Mouse (Mus musculus): ENCODE data around the gene Scrn3.

Scrn3 gene

DNA sequence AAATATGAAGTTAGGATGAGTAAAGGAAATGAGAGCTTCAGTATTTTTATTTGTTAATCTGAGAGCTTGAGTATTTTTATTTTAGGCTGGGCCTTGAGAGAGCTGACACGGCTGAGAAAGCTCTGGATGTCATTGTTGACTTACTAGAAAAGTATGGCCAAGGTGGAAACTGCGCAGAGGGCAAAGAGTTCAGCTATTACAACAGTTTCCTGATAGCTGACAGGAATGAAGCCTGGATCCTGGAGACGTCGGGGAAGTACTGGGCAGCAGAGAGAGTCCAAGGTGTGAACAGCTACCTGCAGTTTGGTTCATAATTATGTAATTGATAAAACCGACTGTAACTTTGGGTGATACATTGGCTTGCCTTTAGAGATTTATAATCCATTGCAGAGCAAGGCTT is 6.8 kb downstream of the Scrn3 start:
- no peak for DNase-seq

DNA sequence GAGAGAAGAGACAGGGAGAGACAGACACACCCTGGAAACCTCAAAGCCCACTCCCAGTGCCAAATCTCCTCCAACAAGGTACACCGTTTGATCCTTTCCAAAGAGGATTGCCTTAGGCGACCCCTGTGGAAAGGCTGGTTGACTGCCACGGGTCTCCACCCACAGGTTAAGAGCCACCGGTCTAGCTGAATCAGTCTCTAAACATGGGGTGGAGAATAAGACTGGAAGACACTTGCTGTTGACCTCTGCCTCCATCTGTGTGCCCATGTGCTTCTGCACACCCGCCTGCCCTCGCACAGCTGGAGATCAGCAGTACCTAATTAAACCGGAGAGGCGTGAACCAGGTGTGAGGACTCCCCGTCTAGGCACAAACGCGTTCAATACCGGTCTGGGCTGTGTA is 10.6 kb downstream of the Scrn3 start:
- no peak for DNase-seq

DNA sequence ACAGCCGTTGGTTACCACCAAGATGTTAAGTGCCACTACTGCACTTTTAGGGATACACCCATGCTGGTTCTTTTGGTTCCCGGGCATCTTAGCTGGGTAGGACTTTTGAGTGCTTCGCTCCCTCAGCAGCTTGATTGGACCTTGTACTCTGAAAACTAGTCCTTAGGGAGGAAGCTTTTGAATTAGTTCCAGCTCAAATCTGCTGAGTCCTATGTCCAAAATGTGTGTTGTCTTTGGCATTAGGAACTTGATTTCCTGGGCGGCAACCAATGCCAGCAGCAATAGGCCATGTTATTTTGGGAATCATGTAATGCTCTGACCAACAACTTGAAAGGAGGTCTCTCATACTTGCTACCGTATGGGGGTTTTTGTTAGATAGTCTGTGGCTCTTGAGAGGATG is 13.5 kb downstream of the Scrn3 start:
- DNase-seq = no peak

DNA sequence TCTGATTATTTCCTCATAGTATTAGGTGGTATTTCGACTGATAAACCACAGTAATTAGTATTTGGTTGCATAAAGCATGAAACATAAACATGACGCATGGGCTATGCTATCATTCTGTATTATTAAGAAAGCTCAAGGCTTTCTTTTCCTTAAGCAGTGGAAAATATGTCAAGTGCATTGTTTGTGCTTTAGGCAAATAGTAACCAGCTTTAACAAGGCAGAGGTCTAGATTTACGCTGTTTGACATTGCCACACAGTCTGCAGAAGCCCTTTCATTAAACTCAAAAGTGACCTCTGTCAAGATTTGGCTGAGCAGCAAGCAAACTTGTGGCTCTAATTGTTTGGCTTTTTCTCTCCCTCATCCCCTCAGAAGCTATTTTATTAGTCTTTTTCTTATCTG is 23.5 kb downstream of the Scrn3 start:
- no peak for DNase-seq

DNA sequence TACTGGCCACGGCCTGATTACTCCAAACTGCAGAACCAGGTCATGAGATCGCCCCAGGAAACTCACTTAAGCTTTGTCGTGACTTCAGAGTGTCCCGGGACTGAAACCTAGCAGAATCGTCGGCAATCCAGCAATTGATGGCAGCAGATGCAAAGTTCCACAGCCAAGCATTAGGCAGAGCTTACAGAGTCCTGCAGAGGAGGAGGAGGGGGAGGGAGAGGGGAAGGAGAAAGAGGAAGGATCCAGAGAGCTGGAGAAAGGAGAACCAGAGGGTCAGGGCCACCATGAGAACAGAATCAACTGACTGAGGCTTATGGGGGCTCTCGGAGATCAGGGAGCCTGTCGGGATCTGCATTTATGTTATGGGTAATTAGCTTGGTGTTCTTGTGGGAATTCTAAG is 26.0 kb downstream of the Scrn3 start:
- no peak for DNase-seq

DNA sequence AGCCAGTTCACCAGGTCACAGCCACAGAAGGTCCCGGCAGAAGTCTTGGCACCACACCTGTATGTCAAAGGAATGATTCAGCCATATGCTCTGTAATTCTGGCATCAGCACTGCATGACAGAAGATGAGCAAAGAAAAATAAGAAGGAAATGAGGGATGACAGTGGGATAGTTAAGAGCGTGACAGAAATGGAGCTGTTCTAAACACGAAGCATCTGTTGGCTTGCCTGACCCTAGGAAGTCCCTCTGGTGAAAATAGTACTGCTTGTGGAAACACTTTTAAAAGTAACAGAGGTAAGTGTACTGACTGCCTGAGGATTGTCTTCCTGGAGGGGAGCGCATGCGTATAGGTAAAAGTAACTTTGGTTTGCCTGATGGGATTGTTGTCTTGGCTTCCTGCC is 31.3 kb downstream of the Scrn3 start:
- DNase-seq = no peak

DNA sequence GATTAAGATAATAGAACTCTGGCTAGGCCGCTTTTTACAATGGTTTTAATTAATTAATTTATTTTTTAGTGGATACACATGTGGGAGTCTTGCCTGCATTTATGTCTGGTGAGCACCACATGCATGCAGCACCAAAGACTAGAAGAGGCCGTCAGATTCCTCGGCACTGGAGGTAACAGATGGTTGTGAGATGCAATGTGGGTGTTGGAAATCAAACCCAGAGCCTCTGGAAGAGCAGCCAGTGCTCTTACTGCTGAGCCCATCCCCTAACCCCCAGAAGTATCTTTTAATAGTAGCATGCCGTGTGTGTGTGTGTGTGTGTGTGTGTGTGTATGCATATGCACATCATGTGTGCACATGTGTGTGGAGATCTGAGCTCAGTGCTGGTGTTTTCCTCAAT is 32.8 kb downstream of the Scrn3 start:
- DNase-seq = no peak

DNA sequence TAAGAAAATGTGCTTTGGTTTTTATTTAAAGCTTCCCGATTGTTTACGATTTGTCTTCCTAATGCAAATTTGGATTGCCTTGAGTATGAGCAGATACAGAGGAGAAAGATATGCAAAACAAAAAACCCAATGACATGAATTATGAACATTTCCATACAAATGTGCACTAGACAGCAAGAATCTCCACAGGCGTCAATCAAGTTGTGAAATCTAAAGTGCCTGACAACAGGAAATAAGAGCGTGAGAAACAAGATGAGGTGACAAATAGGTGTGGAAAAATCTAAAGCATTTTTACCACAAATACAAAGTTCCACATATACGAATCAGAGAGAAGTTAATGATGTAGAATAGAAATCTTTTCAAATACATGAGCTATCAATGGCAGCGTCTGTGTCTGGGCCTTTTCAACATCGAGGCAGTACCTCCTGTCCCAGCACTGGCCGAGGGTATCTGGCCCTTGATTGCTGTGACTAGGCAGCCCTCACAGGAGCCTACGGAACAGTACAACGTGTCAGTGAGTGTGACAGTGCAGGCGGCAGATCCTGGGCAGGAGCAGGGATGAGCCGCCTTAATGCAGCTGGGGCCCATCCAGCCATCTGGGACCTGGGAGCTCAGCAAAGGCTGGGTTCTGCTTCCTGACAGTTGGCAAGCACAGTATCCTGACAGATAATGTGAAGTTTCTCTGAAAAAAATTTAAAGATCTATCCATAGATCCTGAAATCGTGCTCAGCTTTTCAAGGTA is 34.1 kb downstream of the Scrn3 start:
- DNase-seq = no peak

DNA sequence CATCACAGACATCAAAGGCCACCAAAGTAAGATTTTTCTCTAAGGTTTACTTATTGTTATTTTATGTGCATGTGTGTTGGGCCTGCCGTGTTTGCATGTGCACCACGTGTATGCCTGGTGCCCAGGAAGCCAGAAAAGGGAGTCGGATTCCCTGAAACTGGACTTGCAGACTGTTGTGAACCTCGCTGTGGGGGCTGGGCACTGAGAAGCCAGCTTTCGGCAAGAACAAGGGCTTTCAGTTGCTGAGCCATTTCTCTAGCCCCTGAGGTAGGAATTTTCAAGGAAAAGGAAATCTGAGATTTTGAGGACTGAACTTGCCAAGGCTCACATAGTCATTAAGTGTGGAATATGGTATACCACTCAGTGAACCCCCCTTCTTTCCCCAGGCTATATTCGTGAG is 34.7 kb downstream of the Scrn3 start:
- no peak for DNase-seq

DNA sequence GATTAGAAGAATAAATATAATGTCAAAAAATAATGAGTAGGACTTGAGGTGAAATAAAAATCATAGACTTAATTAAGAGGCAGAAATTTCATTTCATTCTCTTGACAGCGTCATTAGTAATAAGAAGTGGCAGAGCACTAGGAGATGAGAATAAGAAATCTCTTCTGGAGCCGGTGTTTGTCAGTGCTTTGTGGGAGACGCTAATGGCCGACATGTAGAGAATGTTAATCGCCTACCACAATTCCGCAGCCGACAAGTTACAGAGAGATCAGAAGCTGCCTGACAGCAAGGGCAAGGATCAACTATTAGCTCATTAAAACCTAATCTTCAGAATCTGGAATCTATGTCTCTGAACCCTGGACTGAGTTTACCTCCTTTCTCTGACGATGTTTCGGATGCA is 35.4 kb downstream of the Scrn3 start:
- DNase-seq = no peak

DNA sequence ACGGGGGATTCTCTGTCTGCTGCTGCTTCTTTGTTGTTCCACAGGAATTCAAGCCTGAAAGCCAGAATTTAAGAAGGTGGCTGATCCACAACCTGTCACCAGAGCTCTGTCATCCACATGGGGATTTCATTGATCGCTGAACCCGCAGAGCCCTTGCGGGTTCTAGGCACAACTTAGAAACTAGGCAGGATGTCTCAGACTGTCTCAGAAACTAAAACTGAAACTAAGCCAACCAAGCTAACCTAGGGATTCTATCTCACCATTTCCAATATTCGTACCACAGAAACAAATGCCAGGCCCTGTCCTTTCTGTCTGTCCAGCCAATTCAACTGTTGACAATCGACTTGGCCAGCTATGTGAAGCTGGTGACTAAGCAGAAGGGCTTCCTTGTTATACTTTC is 35.8 kb downstream of the Scrn3 start:
- DNase-seq = no peak

DNA sequence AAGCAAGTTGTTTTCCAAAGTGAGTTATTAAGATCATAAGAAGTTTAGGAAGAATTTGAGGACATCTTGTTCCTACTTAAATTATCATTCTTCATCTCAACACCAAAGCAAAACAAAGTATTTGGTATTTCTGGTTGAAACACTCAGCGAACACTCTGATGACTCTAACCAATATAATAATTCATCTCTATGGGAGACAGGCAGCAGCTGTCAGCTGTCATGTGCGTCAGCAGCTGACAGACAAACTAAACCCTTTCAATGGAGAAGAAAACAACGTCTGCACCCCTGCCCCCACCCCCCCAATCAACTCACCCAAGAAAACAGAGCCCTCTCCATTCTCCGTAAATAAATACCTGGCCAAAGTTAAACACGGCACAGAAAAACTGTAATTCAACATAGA is 39.1 kb downstream of the Scrn3 start:
- DNase-seq = no peak

DNA sequence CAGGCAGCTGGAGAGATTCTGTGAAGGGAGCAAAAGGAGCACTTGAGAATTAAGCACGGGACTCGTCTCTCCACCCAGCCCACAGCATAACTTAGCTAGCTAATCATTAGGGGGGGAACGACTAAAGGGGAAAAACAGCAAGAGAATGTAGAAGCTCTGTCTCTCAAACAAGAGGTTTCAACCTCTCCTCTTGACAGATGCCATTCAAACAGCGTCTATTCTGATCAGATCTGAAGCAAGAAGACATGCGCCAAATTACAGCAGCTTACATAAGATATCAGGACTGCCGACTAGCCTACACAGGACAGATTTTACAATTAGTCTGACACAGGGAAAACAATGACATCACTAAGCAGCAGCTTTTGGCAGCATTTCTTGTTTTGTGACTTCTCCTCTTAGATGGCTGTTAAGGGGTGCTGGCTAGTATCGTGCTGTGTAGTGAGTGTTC is 39.5 kb downstream of the Scrn3 start:
- DNase-seq = no peak

DNA sequence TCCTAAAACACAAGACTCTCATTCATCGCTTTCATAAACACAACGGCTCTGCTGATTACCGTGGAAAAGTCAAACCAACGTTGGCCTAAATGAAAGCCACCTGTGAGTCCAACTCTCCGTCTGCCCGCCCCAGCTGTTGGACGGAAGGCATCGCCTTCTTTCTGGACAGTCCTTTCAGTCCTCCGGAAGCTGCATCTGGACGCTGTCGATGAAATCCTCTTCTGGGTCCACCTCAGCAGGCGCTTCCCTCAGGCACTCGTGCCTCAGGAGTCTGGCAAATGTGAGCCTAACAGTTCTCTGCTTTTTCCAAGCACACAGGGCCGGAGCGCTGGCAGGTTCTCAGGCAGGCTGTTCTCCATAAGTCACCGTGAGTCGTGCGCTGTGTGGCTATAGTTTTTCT is 44.6 kb downstream of the Scrn3 start:
- no peak for DNase-seq

DNA sequence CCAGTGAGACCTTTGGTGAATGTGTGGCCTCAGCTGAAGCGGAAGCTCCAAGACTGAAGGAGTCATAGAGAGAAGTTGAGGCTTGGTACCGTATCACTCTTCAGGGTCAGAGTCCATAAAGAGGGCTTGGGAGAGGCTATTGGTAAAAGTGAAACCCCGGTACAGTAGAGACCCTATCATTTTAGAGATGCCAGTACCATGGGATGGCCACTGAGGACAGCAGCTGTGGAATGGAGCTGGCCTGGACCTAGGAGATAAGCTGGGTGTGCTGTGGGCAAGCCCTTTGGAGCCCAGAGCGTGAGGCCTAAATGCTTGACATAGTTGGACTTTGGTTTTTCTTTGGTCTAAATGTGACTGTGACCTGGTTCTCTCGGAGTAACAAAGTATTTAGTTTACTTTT is 47.5 kb downstream of the Scrn3 start:
- DNase-seq = peak; percentile 89

DNA sequence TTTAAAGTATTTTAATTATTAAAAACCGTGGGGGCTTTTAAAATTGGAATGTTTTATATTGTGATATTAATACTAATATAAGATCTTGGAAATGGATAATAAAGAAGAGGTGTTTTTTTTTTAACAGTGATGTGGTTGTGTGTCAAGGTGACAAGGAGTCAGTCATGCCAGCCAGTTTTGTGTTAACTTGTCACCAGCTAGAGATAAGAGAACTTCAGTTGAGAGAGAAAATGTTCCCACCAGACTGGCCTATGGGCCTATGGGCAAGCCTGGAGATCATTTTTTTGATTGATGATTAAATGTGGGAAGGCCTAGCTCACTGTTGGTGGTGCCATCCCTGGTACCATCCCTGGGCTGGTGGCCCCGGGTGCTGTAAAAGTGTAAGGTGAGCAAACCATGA is 48.1 kb downstream of the Scrn3 start:
- DNase-seq = peak; percentile 30

DNA sequence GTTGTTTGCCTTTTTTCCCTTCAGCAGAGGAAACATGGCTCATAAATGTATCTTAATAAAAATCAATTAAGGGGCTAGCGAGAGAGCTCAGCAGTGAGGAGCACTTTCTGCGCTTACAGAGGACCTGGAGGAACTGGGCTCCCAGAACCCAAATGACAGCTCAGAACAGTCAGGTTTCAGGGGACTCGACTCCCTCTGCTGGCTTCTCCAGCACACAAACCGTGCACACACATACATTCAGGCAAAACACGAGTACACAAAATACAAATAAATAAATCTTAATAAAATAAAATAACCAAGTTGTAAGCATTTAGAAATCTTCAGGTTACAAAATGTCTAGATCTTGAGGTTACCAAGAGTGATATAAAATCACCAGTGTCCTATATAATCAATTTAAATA is 51.0 kb downstream of the Scrn3 start:
- DNase-seq = peak; percentile 32

DNA sequence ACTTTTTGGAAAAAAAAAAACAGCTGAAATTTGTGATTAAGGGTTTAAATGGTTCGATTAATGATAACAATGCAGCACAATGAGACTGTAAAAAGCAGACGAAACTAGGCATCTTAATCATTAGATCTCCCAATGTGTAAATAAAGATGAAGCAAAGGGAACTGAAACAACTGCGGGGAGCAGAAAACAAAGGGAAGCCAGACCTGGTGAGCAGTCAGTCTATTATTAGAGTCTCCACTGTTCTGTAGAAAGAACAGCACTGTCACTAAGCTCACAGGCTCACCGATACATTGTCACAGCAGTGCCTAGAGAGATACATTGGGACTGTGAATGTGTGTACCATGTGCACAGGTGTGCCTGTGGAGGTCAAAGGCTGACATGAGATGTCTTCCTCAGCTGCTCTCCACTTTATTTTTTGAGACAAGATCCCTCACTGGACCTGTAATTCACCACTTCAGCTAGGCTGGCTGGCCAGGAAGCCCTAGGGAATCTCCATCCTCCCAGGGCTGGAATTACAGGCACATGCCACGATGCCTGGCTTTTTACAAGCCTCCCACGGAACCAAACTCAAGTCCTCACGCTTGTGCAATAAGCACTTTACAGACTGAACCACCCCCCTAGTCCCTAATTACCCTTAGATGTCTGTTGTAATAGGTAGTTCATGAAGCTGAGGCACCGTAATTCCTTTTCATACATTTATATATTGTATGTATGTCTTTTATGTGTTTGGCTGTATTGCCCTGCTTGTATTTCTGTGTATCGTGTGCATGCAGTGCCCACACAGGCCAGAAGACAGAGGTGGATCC is 59.3 kb downstream of the Scrn3 start:
- no peak for DNase-seq

DNA sequence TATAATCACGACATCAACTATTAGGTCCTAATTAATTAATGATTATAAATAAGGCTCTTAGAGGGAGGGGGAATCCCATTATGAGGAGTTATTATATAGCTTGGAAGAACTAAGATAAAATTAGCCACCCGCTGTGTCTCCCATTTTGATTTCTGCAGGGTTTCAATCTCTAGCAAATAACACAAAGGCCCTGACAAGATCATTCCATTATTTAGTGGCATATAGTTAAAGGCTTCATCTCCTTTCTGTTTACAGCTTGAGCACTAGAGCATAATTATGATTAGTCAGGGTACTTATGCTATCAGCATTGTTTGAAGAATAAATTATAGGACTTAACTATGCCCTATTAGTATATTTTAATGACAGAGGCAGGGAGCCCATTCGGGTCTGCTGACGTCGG is 65.9 kb downstream of the Scrn3 start:
- no peak for DNase-seq

DNA sequence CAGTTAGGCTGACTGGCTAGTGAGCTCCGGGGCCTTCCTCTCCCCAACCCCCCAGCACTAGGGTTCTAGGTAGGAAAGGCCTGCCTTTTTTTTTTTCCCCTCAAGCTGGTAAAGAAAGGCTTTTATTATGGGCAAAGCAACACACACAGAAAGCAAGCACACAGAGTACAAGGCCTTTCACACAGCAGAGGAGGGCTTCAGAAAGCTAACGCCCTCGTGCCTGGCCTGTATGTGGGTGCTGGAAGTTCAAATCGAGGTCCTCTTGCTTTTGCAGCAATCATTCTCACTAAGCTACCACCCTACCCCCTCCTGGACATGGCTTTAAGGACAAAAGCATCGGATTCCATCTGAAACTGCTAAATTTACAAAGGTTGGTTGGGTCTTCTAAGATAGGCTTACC is 67.3 kb downstream of the Scrn3 start:
- DNase-seq = no peak

DNA sequence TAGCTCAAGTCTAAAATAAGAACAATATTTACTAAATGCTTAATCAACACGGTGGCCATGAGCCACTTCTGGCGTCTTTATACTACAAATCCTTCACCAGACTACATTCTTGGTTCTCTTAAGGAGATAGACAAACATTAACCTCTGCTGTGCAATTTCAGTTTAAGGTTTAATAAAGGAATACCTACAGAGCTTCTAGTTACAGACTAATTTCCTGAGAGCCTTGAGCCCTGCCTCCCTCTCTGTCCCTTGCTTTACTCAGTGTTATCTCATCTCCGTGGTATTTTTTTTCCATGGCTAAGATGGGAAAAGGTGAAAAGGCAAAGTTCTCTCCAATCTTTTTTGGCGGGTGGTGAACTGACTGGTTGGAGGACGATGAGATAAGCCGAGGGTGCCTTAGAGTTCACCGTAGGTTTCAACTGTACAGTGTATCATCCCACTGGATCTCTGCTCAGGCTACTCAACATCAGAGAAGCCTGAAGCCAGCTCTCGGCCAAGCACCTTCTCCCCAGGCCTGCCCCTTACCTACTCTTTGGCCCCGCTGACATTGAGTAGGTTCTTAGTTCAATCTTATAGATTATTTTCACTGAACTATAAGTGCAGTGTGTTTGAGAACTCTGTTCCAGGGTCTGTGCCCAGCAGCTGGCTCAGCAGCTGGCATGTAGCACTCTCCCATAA is 68.0 kb downstream of the Scrn3 start:
- no peak for DNase-seq

DNA sequence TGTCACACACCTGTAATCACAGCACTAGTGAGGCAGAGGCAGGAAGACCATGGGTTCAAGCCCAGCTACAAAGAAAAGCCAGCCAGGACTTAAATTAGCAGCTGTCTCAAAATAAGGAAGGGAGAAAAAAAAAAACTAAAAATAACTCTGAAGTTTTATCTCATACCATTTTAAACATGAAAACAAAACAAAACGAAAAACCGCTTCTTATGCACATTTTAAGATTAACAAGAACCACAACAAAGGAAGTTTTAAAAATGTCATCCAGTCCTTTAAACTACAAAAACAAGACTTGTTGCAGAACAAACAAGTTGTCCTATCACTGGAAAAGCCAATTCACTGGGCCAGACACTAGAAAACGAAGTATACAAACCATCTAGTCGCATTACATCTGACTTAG is 72.8 kb downstream of the Scrn3 start:
- no peak for DNase-seq

DNA sequence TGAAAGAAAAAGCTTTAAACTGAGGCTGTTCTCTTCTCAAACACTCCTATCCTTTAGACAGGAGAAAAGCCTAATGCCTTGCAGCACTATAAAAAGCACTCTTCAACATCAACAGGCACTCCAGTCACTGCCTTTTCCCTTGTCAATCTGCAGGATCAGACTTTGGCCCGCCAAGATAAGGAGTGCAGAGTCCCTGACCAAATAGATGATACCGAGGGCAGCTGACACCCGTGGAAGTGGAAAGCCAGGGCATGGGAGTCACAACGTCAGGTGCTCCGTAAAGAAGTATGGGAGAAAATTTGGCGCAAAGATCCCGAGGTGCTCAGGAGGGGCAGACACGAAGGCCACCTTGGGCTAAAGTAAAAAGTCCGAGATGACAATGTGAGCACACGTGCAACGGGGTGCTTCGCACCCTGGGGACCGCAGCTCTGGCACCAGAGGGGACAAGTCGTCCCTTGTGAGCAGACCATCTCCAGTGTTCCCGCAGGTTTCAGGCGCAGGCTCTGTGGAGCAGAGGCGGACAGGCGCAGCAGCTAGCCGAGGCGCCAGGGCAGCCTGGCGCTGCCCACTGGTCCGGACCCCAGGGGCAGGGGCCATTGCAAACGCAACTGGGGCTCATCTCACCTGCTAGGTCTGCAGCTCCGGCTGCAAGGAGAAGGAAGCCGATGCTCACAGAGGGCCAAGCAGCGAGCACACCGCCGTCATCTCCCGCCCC is 73.4 kb downstream of the Scrn3 start:
- peak; percentile 73 for DNase-seq
